Mouse (Mus musculus) mouse embryonic stem cell (cell line): ENCODE results near the gene Ubqln2.

Source experiments
- in situ Hi-C, 2 experiments: fragments of 300-500 bp; cut with MboI; formaldehyde crosslinking; loops; 1 replicate in 1 of 2; 3 replicates in 1 of 2; pipeline ENCODE4 v1.14.3; 2019 to 2020; ENCODE audit warnings: low sequenced_read_pairs in 2 of 2, low pct_unique_long_range_greater_than_20kb in 1 of 2, mixed read lengths in 1 of 2; ENCODE audit not compliant: unreplicated experiment in 1 of 2

The Ubqln2 gene

GRCm38 (mm10) chrX:153497688-153498516 is at the start of gene Ubqln2:
TSS of gene Ubqln2 (plus strand) at chrX:153498227.
- in situ Hi-C loops = loop anchor here in 1 of 2 experiments (25.0 kb wide), 1 partner anchor 111 kb away; no protein-coding TSS in a partner anchor

- in situ Hi-C loops = no loop called here
Measured at GRCm38 (mm10) chrX:153451946-153452345, 46.1 kb upstream of the Ubqln2 start.

- in situ Hi-C loops = loop anchor here in 1 of 2 experiments (25.0 kb wide), 1 partner anchor 90 kb away; no protein-coding TSS in a partner anchor
Measured at GRCm38 (mm10) chrX:153476760-153477248, 21.2 kb upstream of the Ubqln2 start.

- in situ Hi-C loops = loop anchor here in 1 of 2 experiments (25.0 kb wide), 1 partner anchor 105 kb away; no protein-coding TSS in a partner anchor
Measured at GRCm38 (mm10) chrX:153492326-153492725, 5.7 kb upstream of the Ubqln2 start.

GRCm38 (mm10) chrX:153498665-153499293 is 752 bp downstream of the Ubqln2 start:
- in situ Hi-C loops = loop anchor here in 1 of 2 experiments (25.0 kb wide), 1 partner anchor 111 kb away; no protein-coding TSS in a partner anchor

- in situ Hi-C loops = loop anchor here (25.0 kb wide), 2 partner anchors 112 to 287 kb away; no protein-coding TSS in a partner anchor
Measured at GRCm38 (mm10) chrX:153499294-153500046, 1.4 kb downstream of the Ubqln2 start.

- in situ Hi-C loops = loop anchor here in 1 of 2 experiments (25.0 kb wide), 1 partner anchor 288 kb away; no protein-coding TSS in a partner anchor
Measured at GRCm38 (mm10) chrX:153500047-153500345, 2.0 kb downstream of the Ubqln2 start.

- in situ Hi-C loops = loop anchor here in 1 of 2 experiments (25.0 kb wide), 1 partner anchor 294 kb away; no protein-coding TSS in a partner anchor
Measured at GRCm38 (mm10) chrX:153505954-153506353, 7.9 kb downstream of the Ubqln2 start.

- in situ Hi-C loops = loop anchor here in 1 of 2 experiments (25.0 kb wide), 1 partner anchor 303 kb away; no protein-coding TSS in a partner anchor
Measured at GRCm38 (mm10) chrX:153515491-153515890, 17.5 kb downstream of the Ubqln2 start.

- in situ Hi-C loops = no loop called here
Measured at GRCm38 (mm10) chrX:153528399-153528798, 30.4 kb downstream of the Ubqln2 start.
